Mouse (Mus musculus): ENCODE measurements around the gene Cnpy1. TPM values are rescaled to one million over a fixed set of nuclear protein-coding genes. Genes with fewer than 3 reads are reported as not detected.

The Cnpy1 gene
- polyA plus RNA-seq, 1 experiment from 2014 or later = 0.14 TPM

DNA sequence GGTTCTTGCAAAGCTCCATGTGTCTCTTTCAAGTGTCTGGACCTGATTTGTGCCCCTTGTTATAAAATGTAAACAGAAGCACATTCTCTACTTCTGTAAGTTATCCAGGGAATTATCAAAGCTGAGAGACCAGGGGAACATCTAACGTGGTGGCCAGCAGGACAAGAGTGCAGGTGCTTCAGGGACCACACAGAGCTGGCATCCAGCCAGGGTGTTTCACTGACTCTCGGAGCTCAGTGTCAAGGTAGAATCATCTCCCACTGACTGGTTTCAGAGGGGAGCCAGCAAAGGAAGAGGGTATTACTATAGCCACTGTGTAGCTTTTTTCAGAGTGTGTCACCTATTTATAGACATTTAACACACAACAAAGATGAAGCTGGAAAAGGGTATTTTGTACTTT is 22.0 kb upstream of the Cnpy1 start:
- WGBS = 46% methylated on average over 2 of the region's 2 CpGs
- H3K9ac ChIP-seq (ENCODE audit: low read depth, low read length) = no peak overlapping the region
- no peaks in the 10 kb centered on the region for H3K9me3 ChIP-seq (ENCODE audit: control insufficient read depth, low read length)
- H3K4me3 ChIP-seq (ENCODE audit: low read length) = no peak overlapping the region
- no peak for ATAC-seq (ENCODE audit: low FRiP score, low TSS enrichment)
- H3K36me3 ChIP-seq (ENCODE audit: control insufficient read depth, insufficient read depth, low read length) = no peaks in the 10 kb centered on the region
- H3K4me2 ChIP-seq (replicated peaks; ENCODE audit: low read depth, low read length) = no peak overlapping the region
- no peaks in the 10 kb centered on the region for H3K4me1 ChIP-seq (ENCODE audit: control insufficient read depth, insufficient read depth, low read length)
- no peak overlapping the region for H3K27ac ChIP-seq (ENCODE audit: low read depth, low read length)
- H3K27me3 ChIP-seq (ENCODE audit: control insufficient read depth, insufficient read depth, low read length) = no peaks in the 10 kb centered on the region

DNA sequence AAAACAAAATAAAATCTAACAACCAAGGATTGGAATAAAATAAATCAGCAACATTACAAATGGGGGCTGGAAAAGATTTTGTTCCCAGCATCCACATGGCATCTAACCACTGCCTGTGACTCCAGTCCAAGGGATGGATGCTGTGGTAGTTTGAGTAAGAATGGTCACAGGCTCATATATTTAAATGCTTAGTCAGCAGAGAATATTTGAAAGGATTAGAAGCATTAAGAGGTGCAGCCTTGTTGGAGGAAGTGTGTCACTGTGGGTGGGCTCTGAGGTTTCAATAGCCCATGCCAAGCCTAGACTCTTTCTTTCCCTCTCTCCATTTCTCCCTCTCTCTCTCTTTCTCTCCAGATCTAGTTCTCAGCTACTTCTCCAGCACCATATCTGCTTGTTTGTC is 20.0 kb upstream of the Cnpy1 start:
- no peak overlapping the region for H3K4me3 ChIP-seq (ENCODE audit: low read length)
- ATAC-seq (ENCODE audit: low FRiP score, low TSS enrichment) = no peak
- H3K4me1 ChIP-seq (ENCODE audit: control insufficient read depth, insufficient read depth, low read length) = no peaks in the 10 kb centered on the region
- H3K27ac ChIP-seq (ENCODE audit: low read depth, low read length) = no peak overlapping the region
- H3K4me2 ChIP-seq (replicated peaks; ENCODE audit: low read depth, low read length) = no peak overlapping the region
- no peaks in the 10 kb centered on the region for H3K36me3 ChIP-seq (ENCODE audit: control insufficient read depth, insufficient read depth, low read length)
- no peaks in the 10 kb centered on the region for H3K9me3 ChIP-seq (ENCODE audit: control insufficient read depth, low read length)
- H3K27me3 ChIP-seq (ENCODE audit: control insufficient read depth, insufficient read depth, low read length) = no peaks in the 10 kb centered on the region
- no peak overlapping the region for H3K9ac ChIP-seq (ENCODE audit: low read depth, low read length)

DNA sequence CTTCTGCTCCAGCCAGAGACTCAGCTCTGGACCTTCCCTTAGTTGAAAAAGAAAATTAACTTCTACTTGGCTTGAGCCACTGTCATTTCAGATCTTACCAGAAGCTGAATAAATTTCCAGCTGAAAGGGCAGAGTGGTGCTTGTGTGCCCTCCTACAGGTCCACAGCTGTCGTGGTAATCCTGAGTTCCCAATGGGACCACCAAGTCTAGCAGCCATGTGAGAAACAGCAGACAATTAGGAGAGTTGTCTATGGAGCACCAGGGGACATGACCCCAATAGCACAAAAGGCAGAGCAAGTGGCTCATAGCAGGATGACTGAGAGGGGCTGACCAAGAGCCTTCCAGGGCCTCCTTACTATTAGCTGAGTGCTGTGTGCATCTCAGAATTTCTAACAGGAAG is 18.2 kb upstream of the Cnpy1 start:
- Histone ChIP-seq H3K4me3 (ENCODE audit: low read length) (no peak overlapping the region), H3K27me3 (ENCODE audit: control insufficient read depth, insufficient read depth, low read length) (no peaks in the 10 kb centered on the region), H3K4me1 (ENCODE audit: control insufficient read depth, insufficient read depth, low read length) (no peaks in the 10 kb centered on the region), H3K9ac (ENCODE audit: low read depth, low read length) (no peak overlapping the region), H3K9me3 (ENCODE audit: control insufficient read depth, low read length) (no peaks in the 10 kb centered on the region), H3K4me2 (replicated peaks; ENCODE audit: low read depth, low read length) (no peak overlapping the region), H3K27ac (ENCODE audit: low read depth, low read length) (no peak overlapping the region), H3K36me3 (ENCODE audit: control insufficient read depth, insufficient read depth, low read length) (no peaks in the 10 kb centered on the region)
- ATAC-seq (ENCODE audit: low FRiP score, low TSS enrichment) = no peak
- 29% methylated on average over 1 of the region's 1 CpGs for WGBS

DNA sequence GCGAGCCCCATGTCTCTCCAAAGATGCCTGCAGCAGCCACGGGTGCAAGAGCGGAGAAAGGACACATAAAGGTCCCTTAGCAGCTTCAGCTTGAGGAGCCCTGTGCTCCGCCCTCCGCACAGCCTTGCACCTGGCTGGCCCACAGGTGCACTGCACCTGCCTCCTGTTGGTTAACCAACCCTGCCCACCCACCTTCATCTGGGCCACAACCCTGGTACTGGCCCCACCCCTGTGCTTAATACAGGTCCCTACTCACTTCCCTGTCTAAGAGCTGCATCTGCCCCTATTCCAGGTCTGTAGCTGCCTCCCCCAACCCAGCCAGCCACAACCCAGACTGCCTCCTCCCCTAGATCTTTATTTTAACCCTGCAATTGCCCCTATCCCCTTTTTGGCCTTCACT is 16.5 kb upstream of the Cnpy1 start:
- Histone ChIP-seq H3K4me2 (replicated peaks; ENCODE audit: low read depth, low read length) (no peak overlapping the region), H3K9me3 (ENCODE audit: control insufficient read depth, low read length) (no peaks in the 10 kb centered on the region), H3K27ac (ENCODE audit: low read depth, low read length) (no peak overlapping the region), H3K4me1 (ENCODE audit: control insufficient read depth, insufficient read depth, low read length) (no peaks in the 10 kb centered on the region), H3K36me3 (ENCODE audit: control insufficient read depth, insufficient read depth, low read length) (no peaks in the 10 kb centered on the region), H3K9ac (ENCODE audit: low read depth, low read length) (no peak overlapping the region), H3K27me3 (ENCODE audit: control insufficient read depth, insufficient read depth, low read length) (no peaks in the 10 kb centered on the region), H3K4me3 (ENCODE audit: low read length) (no peak overlapping the region)
- ATAC-seq (ENCODE audit: low FRiP score, low TSS enrichment) = no peak
- WGBS = 86% methylated on average over 5 of the region's 5 CpGs

DNA sequence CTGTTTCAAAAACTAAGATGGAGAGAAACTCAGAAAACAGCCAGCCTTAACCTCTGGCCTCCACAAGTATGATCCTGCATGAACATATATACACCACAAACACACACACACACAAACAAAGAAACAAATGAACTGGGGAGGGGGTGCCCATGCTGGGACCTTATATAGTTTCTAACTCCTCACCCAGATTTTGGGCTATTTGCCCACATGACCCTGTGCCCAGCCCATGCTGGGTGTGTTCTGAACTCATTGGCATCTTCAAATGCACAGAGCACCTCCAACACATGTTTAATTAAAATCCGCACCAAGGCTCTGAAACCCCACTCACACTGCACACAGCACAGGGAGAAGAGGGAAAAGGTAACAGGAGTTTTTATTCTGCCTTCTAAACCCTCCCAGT is 14.3 kb upstream of the Cnpy1 start:
- Histone ChIP-seq H3K4me2 (replicated peaks; ENCODE audit: low read depth, low read length) (no peak overlapping the region), H3K36me3 (ENCODE audit: control insufficient read depth, insufficient read depth, low read length) (no peaks in the 10 kb centered on the region), H3K4me1 (ENCODE audit: control insufficient read depth, insufficient read depth, low read length) (no peaks in the 10 kb centered on the region), H3K4me3 (ENCODE audit: low read length) (no peak overlapping the region), H3K9me3 (ENCODE audit: control insufficient read depth, low read length) (no peaks in the 10 kb centered on the region), H3K9ac (ENCODE audit: low read depth, low read length) (no peak overlapping the region), H3K27ac (ENCODE audit: low read depth, low read length) (no peak overlapping the region), H3K27me3 (ENCODE audit: control insufficient read depth, insufficient read depth, low read length) (no peaks in the 10 kb centered on the region)
- 92% methylated on average over 1 of the region's 1 CpGs for WGBS
- no peak for ATAC-seq (ENCODE audit: low FRiP score, low TSS enrichment)

DNA sequence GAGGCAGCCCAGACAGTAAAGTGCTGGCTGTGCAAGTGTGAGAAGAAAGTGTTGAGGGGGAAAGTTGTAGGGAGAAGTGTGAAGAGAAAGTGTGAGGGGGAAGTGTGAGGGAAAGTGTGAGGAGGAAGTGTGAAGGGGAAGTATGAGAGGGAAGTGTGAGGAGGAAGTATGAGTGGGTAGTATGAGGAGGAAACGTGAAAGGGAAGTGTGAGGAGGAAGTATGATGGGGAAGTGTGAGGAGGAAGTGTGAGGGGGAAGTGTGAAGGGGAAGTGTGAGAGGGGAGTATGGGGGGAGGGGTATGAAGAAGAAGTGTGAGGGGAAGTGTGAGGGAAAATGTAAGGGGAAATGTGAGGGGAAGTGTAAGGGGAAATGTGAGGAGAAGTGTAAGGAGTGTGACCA is 13.8 kb upstream of the Cnpy1 start:
- no peak overlapping the region for H3K9ac ChIP-seq (ENCODE audit: low read depth, low read length)
- H3K27ac ChIP-seq (ENCODE audit: low read depth, low read length) = no peak overlapping the region
- H3K27me3 ChIP-seq (ENCODE audit: control insufficient read depth, insufficient read depth, low read length) = no peaks in the 10 kb centered on the region
- H3K4me3 ChIP-seq (ENCODE audit: low read length) = no peak overlapping the region
- H3K36me3 ChIP-seq (ENCODE audit: control insufficient read depth, insufficient read depth, low read length) = no peaks in the 10 kb centered on the region
- H3K9me3 ChIP-seq (ENCODE audit: control insufficient read depth, low read length) = no peaks in the 10 kb centered on the region
- H3K4me2 ChIP-seq (replicated peaks; ENCODE audit: low read depth, low read length) = no peak overlapping the region
- 35% methylated on average over 1 of the region's 1 CpGs for WGBS
- H3K4me1 ChIP-seq (ENCODE audit: control insufficient read depth, insufficient read depth, low read length) = no peaks in the 10 kb centered on the region
- no peak for ATAC-seq (ENCODE audit: low FRiP score, low TSS enrichment)

DNA sequence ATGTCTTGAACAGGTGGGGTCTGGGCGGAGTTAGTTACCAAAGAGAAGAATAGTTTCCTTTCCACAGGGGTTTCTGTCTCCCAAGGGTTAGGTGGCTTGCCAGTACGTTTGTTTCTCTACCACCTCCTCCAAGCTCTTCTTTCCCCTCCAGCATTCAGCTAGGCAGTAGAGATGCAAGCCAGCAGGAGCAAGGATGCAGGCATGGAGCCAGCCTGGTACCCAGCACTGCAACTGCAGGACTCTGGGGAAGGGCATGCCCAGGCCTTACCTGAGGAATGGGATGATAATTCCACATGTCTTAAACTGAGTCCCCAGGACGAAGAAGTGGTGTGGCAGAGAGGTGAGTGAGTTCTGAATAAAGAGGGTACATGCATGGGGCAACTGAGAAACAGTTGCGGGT is 12.2 kb upstream of the Cnpy1 start:
- WGBS = 78% methylated on average over 4 of the region's 4 CpGs
- ATAC-seq (ENCODE audit: low FRiP score, low TSS enrichment) = no peak

DNA sequence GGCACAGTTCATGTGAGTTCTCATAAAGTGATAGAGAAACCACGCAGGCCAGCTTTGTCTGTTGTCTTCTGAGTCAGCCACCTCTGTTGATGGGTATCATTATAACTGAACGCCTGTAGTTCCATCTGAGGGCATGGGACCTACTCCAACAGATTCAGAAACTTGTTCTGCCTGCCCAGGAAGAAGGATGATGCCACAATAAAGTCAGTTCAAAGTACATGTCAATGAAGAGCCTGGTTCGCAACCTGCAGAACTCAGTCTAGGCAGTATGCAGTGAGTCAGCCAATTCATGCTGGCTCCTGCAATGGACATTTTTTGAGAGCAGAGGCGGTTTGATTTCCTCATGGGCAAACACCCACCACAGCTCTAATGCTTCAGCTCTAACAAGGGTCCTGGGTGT is 7.4 kb upstream of the Cnpy1 start:
- Histone ChIP-seq H3K36me3 (ENCODE audit: control insufficient read depth, insufficient read depth, low read length) (no peaks in the 10 kb centered on the region), H3K27ac (ENCODE audit: low read depth, low read length) (no peak overlapping the region), H3K9ac (ENCODE audit: low read depth, low read length) (no peak overlapping the region), H3K9me3 (ENCODE audit: control insufficient read depth, low read length) (no peaks in the 10 kb centered on the region), H3K4me1 (ENCODE audit: control insufficient read depth, insufficient read depth, low read length) (no peaks in the 10 kb centered on the region), H3K4me2 (replicated peaks; ENCODE audit: low read depth, low read length) (no peak overlapping the region), H3K27me3 (ENCODE audit: control insufficient read depth, insufficient read depth, low read length) (no peaks in the 10 kb centered on the region), H3K4me3 (ENCODE audit: low read length) (no peak overlapping the region)
- 83% methylated on average over 4 of the region's 4 CpGs for WGBS
- no peak for ATAC-seq (ENCODE audit: low FRiP score, low TSS enrichment)

More for the DNA sequence above, 12.2 kb upstream of the Cnpy1 start:
- no peak overlapping the region for H3K4me2 ChIP-seq (replicated peaks; ENCODE audit: low read depth, low read length)
- no peaks in the 10 kb centered on the region for H3K36me3 ChIP-seq (ENCODE audit: control insufficient read depth, insufficient read depth, low read length)
- no peak overlapping the region for H3K27ac ChIP-seq (ENCODE audit: low read depth, low read length)
- no peak overlapping the region for H3K9ac ChIP-seq (ENCODE audit: low read depth, low read length)
- no peaks in the 10 kb centered on the region for H3K9me3 ChIP-seq (ENCODE audit: control insufficient read depth, low read length)
- H3K4me3 ChIP-seq (ENCODE audit: low read length) = no peak overlapping the region
- no peaks in the 10 kb centered on the region for H3K4me1 ChIP-seq (ENCODE audit: control insufficient read depth, insufficient read depth, low read length)
- H3K27me3 ChIP-seq (ENCODE audit: control insufficient read depth, insufficient read depth, low read length) = no peaks in the 10 kb centered on the region

DNA sequence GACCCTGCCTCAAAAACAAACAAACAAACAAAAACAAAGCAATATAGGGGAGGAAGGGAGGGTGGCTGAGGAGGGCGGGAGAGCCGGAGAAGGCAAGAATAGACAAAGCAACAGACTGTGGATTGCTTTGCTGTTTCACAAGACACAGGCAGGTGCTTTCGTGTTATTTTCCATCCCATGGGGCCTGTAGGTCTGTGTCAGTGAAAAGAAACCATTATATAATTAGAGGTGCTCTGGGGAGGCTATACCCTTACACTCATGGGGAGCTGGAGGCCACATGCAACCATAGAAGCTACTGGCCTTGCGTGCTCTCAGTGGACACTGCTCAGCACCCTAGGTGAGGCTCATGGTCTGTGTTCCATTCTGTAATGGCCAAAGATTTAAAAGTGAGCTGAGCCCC is 6.7 kb upstream of the Cnpy1 start:
- Histone ChIP-seq H3K36me3 (ENCODE audit: control insufficient read depth, insufficient read depth, low read length) (no peaks in the 10 kb centered on the region), H3K9me3 (ENCODE audit: control insufficient read depth, low read length) (no peaks in the 10 kb centered on the region), H3K27me3 (ENCODE audit: control insufficient read depth, insufficient read depth, low read length) (no peaks in the 10 kb centered on the region), H3K27ac (ENCODE audit: low read depth, low read length) (no peak overlapping the region), H3K4me2 (replicated peaks; ENCODE audit: low read depth, low read length) (no peak overlapping the region), H3K4me1 (ENCODE audit: control insufficient read depth, insufficient read depth, low read length) (no peaks in the 10 kb centered on the region), H3K9ac (ENCODE audit: low read depth, low read length) (no peak overlapping the region), H3K4me3 (ENCODE audit: low read length) (no peak overlapping the region)
- ATAC-seq (ENCODE audit: low FRiP score, low TSS enrichment) = no peak
- 84% methylated on average over 4 of the region's 4 CpGs for WGBS

DNA sequence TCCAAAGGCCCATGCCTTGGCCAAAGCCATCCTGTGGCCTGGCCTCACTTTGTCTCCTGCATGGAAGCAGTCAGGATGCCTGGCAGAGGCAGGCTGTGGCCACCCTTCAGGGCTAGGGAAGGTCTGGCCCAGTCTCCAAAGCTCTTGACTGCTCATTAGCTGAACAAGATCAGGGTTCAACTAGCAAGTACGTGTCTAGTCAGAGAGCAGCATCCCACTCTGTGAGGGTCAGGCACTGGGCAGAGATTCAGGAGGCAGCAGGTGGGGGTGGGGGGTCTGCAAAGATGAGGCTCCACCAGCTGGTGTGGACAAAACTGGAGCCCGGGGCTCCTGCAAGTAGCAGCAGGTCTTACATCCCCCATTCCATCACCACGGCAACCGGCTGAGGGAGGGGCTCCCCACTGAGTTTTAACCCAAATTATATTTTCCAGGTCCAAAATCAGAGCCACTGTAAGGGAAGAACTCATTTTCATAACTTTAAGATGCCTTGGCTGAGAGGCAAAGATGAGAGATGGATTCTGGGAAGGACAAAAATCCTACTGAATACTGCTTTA is 5.7 kb upstream of the Cnpy1 start:
- no peak overlapping the region for H3K4me3 ChIP-seq (ENCODE audit: low read length)
- no peaks in the 10 kb centered on the region for H3K9me3 ChIP-seq (ENCODE audit: control insufficient read depth, low read length)
- H3K4me2 ChIP-seq (replicated peaks; ENCODE audit: low read depth, low read length) = no peak overlapping the region
- ATAC-seq (ENCODE audit: low FRiP score, low TSS enrichment) = no peak
- no peak overlapping the region for H3K9ac ChIP-seq (ENCODE audit: low read depth, low read length)
- 59% methylated on average over 4 of the region's 4 CpGs for WGBS
- no peaks in the 10 kb centered on the region for H3K36me3 ChIP-seq (ENCODE audit: control insufficient read depth, insufficient read depth, low read length)
- no peaks in the 10 kb centered on the region for H3K4me1 ChIP-seq (ENCODE audit: control insufficient read depth, insufficient read depth, low read length)
- no peaks in the 10 kb centered on the region for H3K27me3 ChIP-seq (ENCODE audit: control insufficient read depth, insufficient read depth, low read length)
- H3K27ac ChIP-seq (ENCODE audit: low read depth, low read length) = no peak overlapping the region

Measured in kidney, embryonic 14.5 days (tissue).